Mouse (Mus musculus) thymus, postnatal 25 days (tissue): ENCODE measurements around the gene Grin2d.

Experiments used
- DNase-seq: peaks from one replicate; pipeline ENCODE4 v3.0.0; 2022

Gene Grin2d

GRCm38 (mm10) chr7:45801348-45801747, 76.8 kb downstream of the Grin2d start:
- DNase-seq: peak; percentile 91

- DNase-seq: peak; percentile 31
These were observed 77.5 kb downstream of the Grin2d start for GRCm38 (mm10) chr7:45800546-45801204.

DNA sequence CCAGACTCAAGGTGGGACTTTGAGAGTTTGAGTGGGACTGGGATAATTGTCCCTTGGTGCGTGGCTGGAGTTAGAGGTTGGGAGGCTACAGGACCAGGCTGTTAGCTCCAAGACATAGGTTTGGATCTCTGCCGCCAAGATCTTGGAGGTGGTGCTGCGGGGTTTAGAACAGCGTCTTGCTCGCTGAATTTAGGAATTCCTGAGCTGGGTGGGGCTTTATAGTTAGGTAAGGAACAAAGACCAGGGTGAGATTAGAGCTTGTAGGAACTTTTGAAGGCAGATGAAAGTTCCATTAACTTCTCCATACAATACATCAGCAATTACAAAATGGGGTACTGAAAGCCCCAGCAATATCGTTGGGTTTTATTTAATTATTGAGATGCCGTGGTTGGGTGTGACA, 78.2 kb downstream of the Grin2d start:
- no peak for DNase-seq

DNA sequence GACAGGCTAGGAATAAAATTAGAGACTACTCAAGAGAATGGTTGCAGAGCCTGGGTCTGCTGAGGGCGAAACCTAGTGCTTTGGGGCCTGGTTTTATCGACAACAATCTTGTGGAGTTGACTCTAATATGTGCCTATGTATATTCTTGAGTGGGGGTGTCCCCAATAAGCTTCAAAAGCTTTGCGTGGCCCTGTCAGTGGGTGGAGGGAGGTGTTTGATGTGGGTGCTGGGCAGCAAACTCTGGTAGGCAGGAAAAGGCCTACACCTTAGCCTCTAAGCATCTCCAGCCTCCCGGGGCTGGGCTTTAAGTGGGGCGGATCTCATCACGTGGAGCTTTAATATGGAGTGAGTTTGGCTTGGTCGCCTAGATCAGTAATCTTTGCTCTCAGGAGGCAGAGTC, 79.2 kb downstream of the Grin2d start:
- no peak for DNase-seq

- peak; percentile 25 for DNase-seq
These were observed 79.7 kb downstream of the Grin2d start for GRCm38 (mm10) chr7:45798511-45798836.

DNA sequence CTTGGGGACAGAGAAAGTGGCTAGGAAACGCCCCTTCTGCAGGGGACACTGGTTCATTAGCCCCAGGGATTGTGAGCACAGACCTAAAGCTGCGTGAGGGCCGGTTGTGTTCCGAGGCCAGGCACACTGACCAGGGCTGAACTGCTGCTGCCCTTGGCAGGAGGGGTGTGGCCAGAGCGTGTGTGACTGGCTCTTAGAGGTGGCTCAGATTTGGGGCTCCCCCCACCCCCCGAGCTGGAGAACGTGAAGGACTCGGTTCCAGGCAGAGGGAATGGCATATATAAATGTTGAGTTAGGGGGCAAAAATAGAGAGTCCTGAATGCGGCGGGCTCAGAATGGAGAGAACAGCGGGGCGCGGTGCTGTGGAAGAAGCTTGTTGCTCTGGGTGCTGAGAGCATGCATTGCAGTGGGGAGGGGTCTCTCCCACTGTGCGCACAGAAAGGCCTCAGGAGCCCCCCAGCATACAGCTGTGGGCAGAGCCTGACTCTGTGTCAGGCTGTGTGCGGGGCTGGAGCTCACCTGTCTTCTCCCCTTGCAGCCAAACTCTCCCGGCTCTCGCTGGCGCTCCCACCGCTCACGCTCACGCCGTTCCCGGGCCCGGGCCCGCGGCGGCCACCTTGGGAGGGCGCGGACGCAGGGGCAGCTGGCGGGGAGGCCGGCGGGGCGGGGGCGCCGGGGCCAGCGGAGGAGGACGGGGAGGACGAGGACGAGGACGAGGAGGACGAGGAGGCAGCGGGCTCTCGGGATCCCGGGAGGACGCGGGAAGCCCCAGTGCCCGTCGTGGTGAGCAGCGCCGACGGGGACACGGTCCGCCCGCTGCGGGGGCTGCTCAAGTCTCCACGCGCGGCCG, 80.3 kb downstream of the Grin2d start:
- DNase-seq: no peak

DNA sequence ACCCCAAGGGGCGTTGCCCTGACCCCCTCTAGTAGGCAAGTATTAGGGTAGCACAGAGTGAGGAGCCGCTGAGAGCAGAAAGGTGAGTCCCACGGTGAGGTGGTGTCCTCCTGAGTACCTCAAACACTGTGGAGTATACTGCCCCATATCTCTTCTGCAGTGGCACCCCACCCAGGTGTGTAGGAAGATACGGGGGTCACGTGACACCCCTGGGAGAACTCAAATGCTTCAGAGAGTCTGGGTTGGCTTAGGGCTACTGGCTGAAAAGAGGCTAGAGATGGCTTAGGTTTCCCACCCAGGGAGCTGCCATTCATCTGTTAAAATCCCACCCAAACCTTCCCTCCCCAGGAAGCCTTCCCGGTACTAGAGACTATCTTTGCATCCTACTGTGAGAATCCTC, 81.2 kb downstream of the Grin2d start:
- no peak for DNase-seq

- no peak for DNase-seq
These were observed 83.2 kb downstream of the Grin2d start for GRCm38 (mm10) chr7:45794971-45795370.

GRCm38 (mm10) chr7:45793969-45794585, 84.1 kb downstream of the Grin2d start:
- no peak for DNase-seq

DNA sequence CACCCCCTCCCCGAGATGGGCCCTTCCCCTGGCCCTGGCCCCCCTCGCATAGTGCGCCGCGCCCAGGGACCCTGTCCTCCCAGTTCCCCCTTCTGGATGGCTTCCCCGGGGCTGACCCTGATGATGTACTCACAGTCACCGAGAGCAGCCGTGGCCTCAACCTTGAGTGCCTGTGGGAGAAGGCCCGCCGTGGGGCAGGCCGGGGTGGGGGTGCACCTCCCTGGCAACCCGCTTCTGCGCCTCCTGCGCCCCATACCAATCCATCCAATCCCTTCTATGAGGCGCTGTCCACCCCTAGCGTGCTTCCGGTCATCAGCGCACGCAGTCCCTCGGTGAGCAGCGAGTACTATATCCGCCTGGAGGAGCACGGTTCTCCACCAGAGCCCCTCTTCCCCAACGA, 84.9 kb downstream of the Grin2d start:
- no peak for DNase-seq

DNA sequence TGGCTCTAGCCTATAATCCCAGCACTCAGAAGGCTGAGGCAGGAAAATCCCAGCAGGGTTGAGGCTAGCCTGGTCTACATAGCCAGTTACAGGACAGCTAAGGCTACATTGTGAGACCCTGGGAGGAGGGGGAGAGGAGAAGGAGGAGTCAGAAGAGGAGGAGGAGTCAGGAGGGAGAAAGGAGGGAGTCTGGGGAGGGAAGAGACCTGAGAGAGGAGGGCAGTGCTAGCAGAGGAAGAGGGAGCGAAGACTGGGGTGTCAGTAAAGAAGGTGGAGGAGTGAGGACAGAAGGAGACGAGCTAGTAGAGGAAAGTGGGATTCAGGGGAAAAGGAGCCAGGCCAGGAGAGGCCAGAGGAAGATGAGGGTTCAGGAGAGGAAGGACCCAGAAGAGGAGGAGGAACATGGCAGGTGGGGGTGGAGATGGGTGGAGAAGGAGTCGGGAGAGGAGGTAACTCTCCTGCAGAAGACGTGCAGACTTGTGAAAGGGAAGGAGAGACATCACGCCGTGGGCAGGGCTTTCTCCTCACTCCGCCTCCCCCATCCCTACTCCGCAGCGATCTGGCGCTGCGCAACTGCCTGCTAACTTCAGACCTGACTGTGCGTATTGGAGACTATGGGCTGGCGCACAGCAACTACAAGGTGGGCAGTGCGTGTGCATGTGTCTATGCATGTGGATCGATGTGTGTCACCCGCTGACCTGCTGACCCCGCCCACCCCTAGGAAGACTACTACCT, 86.3 kb downstream of the Grin2d start:
- DNase-seq: no peak

DNA sequence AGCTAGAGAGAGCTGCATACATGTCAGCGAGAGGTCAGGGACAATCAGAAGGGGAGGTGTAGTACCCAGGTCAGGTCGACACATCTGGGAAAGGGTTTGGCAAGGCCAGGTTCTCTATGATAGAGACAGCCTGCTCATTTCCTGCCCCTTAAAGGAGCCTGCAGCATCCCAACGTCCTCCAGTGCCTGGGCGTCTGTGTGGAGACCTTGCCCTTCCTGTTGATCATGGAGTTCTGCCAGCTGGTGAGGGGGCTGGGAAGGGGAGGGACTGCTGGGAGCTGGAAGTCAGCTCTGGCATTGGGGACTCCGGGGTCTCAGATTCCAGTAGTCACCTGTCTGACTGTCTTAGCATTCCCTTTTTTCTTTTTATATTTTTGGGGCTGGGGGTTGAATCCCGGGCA, 87.5 kb downstream of the Grin2d start:
- DNase-seq: no peak

DNA sequence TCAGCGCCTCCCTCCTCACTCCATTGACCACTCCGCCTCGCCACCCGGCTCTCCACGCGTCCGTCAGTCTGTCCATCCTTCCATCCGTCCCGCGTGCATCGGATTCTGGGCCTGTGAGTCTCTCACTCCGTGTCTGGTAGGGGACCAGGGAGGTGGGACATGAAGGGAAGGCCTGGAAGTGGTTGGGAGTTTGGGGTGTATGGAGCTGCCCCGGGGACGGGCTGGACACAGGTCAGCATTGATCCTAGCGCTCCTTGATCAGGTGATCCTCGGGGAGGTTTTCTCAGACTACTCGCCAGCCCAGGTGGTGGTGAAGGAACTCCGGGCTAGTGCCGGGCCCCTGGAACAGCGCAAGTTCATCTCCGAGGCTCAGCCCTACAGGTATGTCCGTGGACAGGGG, 90.5 kb downstream of the Grin2d start:
- DNase-seq: no peak

- no peak for DNase-seq
These were observed 91.3 kb downstream of the Grin2d start for GRCm38 (mm10) chr7:45786661-45787413.

DNA sequence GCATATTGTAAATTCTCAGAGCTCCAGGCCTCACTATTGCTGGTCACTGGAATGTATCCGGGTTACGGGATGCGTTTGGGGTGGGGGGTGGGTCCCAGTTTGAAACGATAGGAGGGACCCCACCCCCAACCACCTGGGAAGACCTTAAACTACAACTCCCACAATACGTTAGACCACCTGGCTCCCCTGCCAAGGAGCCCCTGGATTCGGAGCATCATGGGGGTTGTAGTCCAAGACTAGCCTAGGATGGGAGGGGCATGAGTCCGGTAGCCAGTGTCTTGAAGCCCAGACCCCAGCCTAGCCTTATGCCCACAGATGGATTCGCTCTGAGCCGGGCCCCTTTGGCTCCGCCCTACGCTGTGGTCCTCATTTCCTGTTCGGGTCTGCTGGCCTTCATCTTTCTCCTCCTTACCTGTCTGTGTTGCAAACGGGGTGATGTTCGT, 92.0 kb downstream of the Grin2d start:
- DNase-seq: no peak

- DNase-seq: no peak
These were observed 92.6 kb downstream of the Grin2d start for GRCm38 (mm10) chr7:45785388-45786135.

GRCm38 (mm10) chr7:45784524-45785372, 93.4 kb downstream of the Grin2d start, which contains the start of gene Sult2b1:
Gene Sult2b1 (minus strand): TSS chr7:45784669.
- DNase-seq: no peak

GRCm38 (mm10) chr7:45783511-45784091, 94.6 kb downstream of the Grin2d start, which contains the start of gene Lmtk3:
Gene Lmtk3 (plus strand): TSS chr7:45783738.
- peak; percentile 53 for DNase-seq

DNA sequence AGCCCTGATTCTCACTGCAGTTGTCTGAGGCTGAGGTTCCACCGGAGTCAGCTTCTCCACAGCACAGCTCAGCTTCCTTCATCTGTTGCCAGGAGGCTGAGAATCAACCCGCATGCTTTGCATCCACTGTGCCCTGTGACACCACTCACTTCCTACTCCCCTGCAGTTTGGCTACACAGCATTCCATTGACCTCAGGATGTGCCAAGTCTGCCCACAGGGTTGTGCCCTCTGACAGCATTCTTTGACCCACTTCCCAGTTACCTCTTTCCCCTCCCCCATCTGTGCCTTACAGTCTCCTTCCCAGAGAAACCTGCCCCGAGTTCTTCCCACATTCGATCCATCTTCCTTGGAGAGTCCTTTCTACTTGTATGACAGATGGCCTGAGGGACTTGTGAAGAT, 95.9 kb downstream of the Grin2d start:
- DNase-seq: no peak
